Mouse (Mus musculus) naive thymus-derived CD4-positive, alpha-beta T cell, adult 2 months (primary cell): ENCODE measurements around the gene Bpifb2.
"Not testable (repeated sequence)": the region's sequence is repeated elsewhere in the genome, so short reads cannot be mapped to it uniquely, and the experiment has no call there.

Experiments used
- DNase-seq: peaks from one replicate; pipeline ENCODE4 v3.0.0-alpha.2; 2011; ENCODE audit warnings: low read depth

Bpifb2 gene

GRCm38 (mm10) chr2:153874745-153875144 lies at the start of gene Bpifb2:
Gene Bpifb2 (plus strand): TSS chr2:153875045.
- DNase-seq, result no peak

GRCm38 (mm10) chr2:153825900-153826299 lies 48.9 kb upstream of the Bpifb2 start:
- not testable (repeated sequence) for DNase-seq

- DNase-seq, result no peak
Observed at GRCm38 (mm10) chr2:153827171-153827830, 47.5 kb upstream of the Bpifb2 start.

GRCm38 (mm10) chr2:153828704-153829103 lies 46.1 kb upstream of the Bpifb2 start:
- DNase-seq, result no peak

- no peak for DNase-seq
Observed at GRCm38 (mm10) chr2:153833291-153833690, 41.6 kb upstream of the Bpifb2 start.

- DNase-seq, result no peak
Observed at GRCm38 (mm10) chr2:153842854-153843253, 32.0 kb upstream of the Bpifb2 start.

GRCm38 (mm10) chr2:153848389-153848788 lies 26.5 kb upstream of the Bpifb2 start:
- no peak for DNase-seq

- peak; percentile 16 for DNase-seq
Observed at GRCm38 (mm10) chr2:153850351-153851029, 24.4 kb upstream of the Bpifb2 start.

GRCm38 (mm10) chr2:153851030-153851360 lies 23.9 kb upstream of the Bpifb2 start:
- peak; percentile 40 for DNase-seq

GRCm38 (mm10) chr2:153853544-153853943 lies 21.3 kb upstream of the Bpifb2 start:
- no peak for DNase-seq

- no peak for DNase-seq
Observed at GRCm38 (mm10) chr2:153859581-153859980, 15.3 kb upstream of the Bpifb2 start.

- DNase-seq, result no peak
Observed at GRCm38 (mm10) chr2:153860315-153860714, 14.5 kb upstream of the Bpifb2 start.

- no peak for DNase-seq
Observed at GRCm38 (mm10) chr2:153860715-153861114, 14.1 kb upstream of the Bpifb2 start.

- DNase-seq, result no peak
Observed at GRCm38 (mm10) chr2:153861960-153862359, 12.9 kb upstream of the Bpifb2 start.

- no peak for DNase-seq
Observed at GRCm38 (mm10) chr2:153870984-153871383, 3.9 kb upstream of the Bpifb2 start, which contains the start of gene Sun5. Gene Sun5 (minus strand): TSS chr2:153871084.

- no peak for DNase-seq
Observed at GRCm38 (mm10) chr2:153899111-153899510, 24.3 kb downstream of the Bpifb2 start.

GRCm38 (mm10) chr2:153900088-153900487 lies 25.2 kb downstream of the Bpifb2 start, which contains the start of gene Bpifb6:
Gene Bpifb6 (plus strand): TSS chr2:153900388.
- DNase-seq, result no peak

- DNase-seq, result no peak
Observed at GRCm38 (mm10) chr2:153902726-153903125, 27.9 kb downstream of the Bpifb2 start.

GRCm38 (mm10) chr2:153906626-153907025 lies 31.8 kb downstream of the Bpifb2 start:
- DNase-seq, result no peak

GRCm38 (mm10) chr2:153914151-153914550 lies 39.3 kb downstream of the Bpifb2 start:
- no peak for DNase-seq

GRCm38 (mm10) chr2:153917930-153918329 lies 43.1 kb downstream of the Bpifb2 start, which contains the start of gene Bpifb3:
Gene Bpifb3 (plus strand): TSS chr2:153918230.
- DNase-seq, result no peak

- DNase-seq, result no peak
Observed at GRCm38 (mm10) chr2:153921246-153921645, 46.4 kb downstream of the Bpifb2 start.

GRCm38 (mm10) chr2:153929871-153930413 lies 55.1 kb downstream of the Bpifb2 start:
- peak; percentile 20 for DNase-seq
